Comparison of ENCODE assay signal across 8 mouse cellular contexts in genomic region chr14:11556356-11557130, GRCm38 (mm10). TPM values are rescaled to one million over a fixed set of nuclear protein-coding genes. Genes with fewer than 3 reads are reported as not detected.
DNase-seq lines count a peak whose midpoint lies in the region; ATAC-seq and TF ChIP-seq lines count a peak whose summit lies in the region.

No protein-coding gene starts in this region.

- no peaks in the 10 kb centered on the region for H3K9me3 ChIP-seq in hindbrain, embryonic 14.5 days (ENCODE audit: control insufficient read depth, low read length)
- no peaks in the 10 kb centered on the region for H3K9me3 ChIP-seq in lung, embryonic 16.5 days (ENCODE audit: control insufficient read depth, low read length)

- WGBS in hindbrain, embryonic 14.5 days = 2% methylated on average over 26 of the region's 26 CpGs
- 3% methylated on average over 26 of the region's 26 CpGs for WGBS in lung, embryonic 16.5 days

- peak overlapping the region; percentile 87 for H3K27ac ChIP-seq in cortical plate, adult 2 months (ENCODE audit: insufficient read depth, low read length)
- H3K27ac ChIP-seq in hindbrain, embryonic 14.5 days = peak overlapping the region; percentile 96
- H3K27ac ChIP-seq in lung, embryonic 16.5 days (ENCODE audit: low read length) = no peak overlapping the region

- DNase-seq in adrenal gland, adult (ENCODE audit: inconsistent age in 2 of 2, low spot score in 1 of 2) = peak; percentile 73 to 93
- DNase-seq in gastrocnemius, adult 8-10 months (ENCODE audit: low spot score in 2 of 2) = peak; percentile 47 to 52
- peak; percentile 63 for DNase-seq in hindbrain, embryonic 14.5 days (ENCODE audit: low spot score)
- DNase-seq in layer of hippocampus, postnatal 25 days (ENCODE audit: extremely low spot score in 1 of 2, low spot score in 1 of 2) = peak; percentile 75 to 82
- peak; percentile 76 to 86 for DNase-seq in right cerebral cortex, adult 2 months (ENCODE audit: low spot score in 2 of 2)
- DNase-seq in adipocyte (ENCODE audit: low spot score) = no peak

- no peak for ATAC-seq in hindbrain, embryonic 14.5 days (ENCODE audit: low FRiP score)
- ATAC-seq in lung, embryonic 16.5 days (ENCODE audit: low read depth) = no peak

- peak overlapping the region; percentile 87 for H3K4me3 ChIP-seq in cortical plate, adult 2 months (ENCODE audit: insufficient read depth, low read length)
- peak overlapping the region; percentile 83 for H3K4me3 ChIP-seq in hindbrain, embryonic 14.5 days (replicated peaks; ENCODE audit: low read length)
- peak overlapping the region; percentile 73 for H3K4me3 ChIP-seq in lung, embryonic 16.5 days (ENCODE audit: low read length)

- peak; percentile 29; the same call in 1 of the 2 replicates for TF ChIP-seq CTCF in cortical plate, adult 2 months (IDR thresholded peaks at IDR 0.05; ENCODE audit: extremely low read depth, insufficient read depth, low read length)

- peak overlapping the region; percentile 86 for H3K9ac ChIP-seq in hindbrain, embryonic 14.5 days
- peak overlapping the region; percentile 53; the same call in 1 of the 2 replicates for H3K9ac ChIP-seq in lung, embryonic 16.5 days (ENCODE audit: low read length)

- TF ChIP-seq POLR2A in cortical plate, adult 2 months (IDR thresholded peaks at IDR 0.05; ENCODE audit: extremely low read depth, insufficient read depth, low read length) = no peak

- no peaks in the 10 kb centered on the region for H3K27me3 ChIP-seq in hindbrain, embryonic 14.5 days (ENCODE audit: control insufficient read depth, insufficient read depth, low read length)
- H3K27me3 ChIP-seq in lung, embryonic 16.5 days (ENCODE audit: control insufficient read depth, insufficient read depth, low read depth, low read length) = no peaks in the 10 kb centered on the region

- H3K36me3 ChIP-seq in hindbrain, embryonic 14.5 days (replicated peaks; ENCODE audit: control insufficient read depth, insufficient read depth) = no peaks in the 10 kb centered on the region
- no peaks in the 10 kb centered on the region for H3K36me3 ChIP-seq in lung, embryonic 16.5 days (ENCODE audit: control insufficient read depth, insufficient read depth, low read length)

- H3K4me2 ChIP-seq in hindbrain, embryonic 14.5 days (replicated peaks) = peak overlapping the region; percentile 69
- peak overlapping the region; percentile 96 for H3K4me2 ChIP-seq in lung, embryonic 16.5 days (ENCODE audit: low read depth, low read length)

- peaks cover 4% of the 10 kb centered on the region for H3K4me1 ChIP-seq in cortical plate, adult 2 months (ENCODE audit: control insufficient read depth, insufficient read depth, low read length)
- H3K4me1 ChIP-seq in hindbrain, embryonic 14.5 days (replicated peaks; ENCODE audit: control insufficient read depth, insufficient read depth, low read length) = peaks cover 25% of the 10 kb centered on the region
- peaks cover 25% of the 10 kb centered on the region for H3K4me1 ChIP-seq in lung, embryonic 16.5 days (replicated peaks; ENCODE audit: control insufficient read depth, insufficient read depth, low read length)

RNA-seq across cellular contexts. Expression of gene Ptprg, which starts 3.2 kb away (rescaled TPM):
- 27.9 and 31.0 TPM in 2 replicates for polyA plus RNA-seq in cortical plate, adult 2 months (2012; rRNA removed)
- 10 to 100 TPM; 13.3 to 22.4 (median 19.1) TPM for total RNA-seq in gastrocnemius, adult 8-10 months (2022)
- polyA plus RNA-seq in hindbrain, embryonic 14.5 days (2014; fragmentation: Nextera tagmentation; extraction: Ambion mirVana) = 49.0 and 51.0 TPM in 2 replicates
- 100 to 1,000 TPM; 109 to 133 TPM for total RNA-seq in layer of hippocampus, postnatal 25 days (2021)
- 25.2 and 26.5 TPM in 2 replicates for polyA plus RNA-seq in lung, embryonic 16.5 days (2015; fragmentation: Nextera tagmentation; extraction: Ambion mirVana)
